Mouse (Mus musculus): ENCODE results near the gene Hhat.

GRCm38 (mm10) chr1:192601206-192601605, 169.8 kb downstream of the Hhat start:
- TF ChIP-seq CTCF (IDR thresholded peaks at IDR 0.05; ENCODE audit: control insufficient read depth, insufficient read depth, insufficient replicate concordance, low read depth, low read length) (no peak), POLR2A (IDR thresholded peaks at IDR 0.05; ENCODE audit: control insufficient read depth, low read depth, low read length) (no peak)

Data from testis, adult 2 months (tissue).